Mouse (Mus musculus) heart, postnatal 0 days (tissue): Measurements from ENCODE around the gene Lrrc45.
"Not testable (repeated sequence)": the region's sequence is repeated elsewhere in the genome, so short reads cannot be mapped to it uniquely, and the experiment has no call there.

Experiments
- CTCF ChIP-seq: IDR thresholded peaks from 2 replicates; pipeline ENCODE4 v1.5.1; 2016; ENCODE audit warnings: antibody characterized with exemption, control low read depth, low read depth
- EP300 ChIP-seq: IDR thresholded peaks from 2 replicates; pipeline ENCODE4 v1.6.1; 2016; ENCODE audit warnings: antibody characterized with exemption, low read depth

DNA sequence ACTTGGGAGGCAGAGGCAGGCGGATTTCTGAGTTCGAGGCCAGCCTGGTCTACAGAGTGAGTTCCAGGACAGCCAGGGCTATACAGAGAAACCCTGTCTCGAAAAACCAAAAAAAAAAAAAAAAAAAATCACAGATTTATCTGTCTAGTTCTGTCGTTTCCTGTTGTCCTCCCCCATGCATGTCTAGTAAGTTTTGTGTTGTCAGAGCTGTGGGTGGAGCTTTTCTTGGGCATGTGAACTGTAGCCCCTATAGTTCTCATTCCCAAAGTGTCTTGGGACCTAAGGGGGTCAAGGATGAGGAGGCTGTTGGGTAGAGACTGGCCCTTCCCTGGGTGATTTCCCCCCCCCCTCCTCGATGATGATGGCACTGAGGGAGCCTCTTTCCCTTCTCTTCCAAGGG, 37.9 kb upstream of the Lrrc45 start:
- not testable (repeated sequence) for TF ChIP-seq CTCF, EP300
